Mouse (Mus musculus): ENCODE results near the gene Cck. TPM values are rescaled to one million over a fixed set of nuclear protein-coding genes. Genes with fewer than 3 reads are reported as not detected.
A peak's percentile ranks its signal among the peaks of the same experiment; 100 is the strongest.

The Cck gene
- polyA plus RNA-seq, 1 experiment from 2014 or later: 1.1 TPM

- Histone ChIP-seq H3K4me2 (ENCODE audit: low read depth, low read length) (no peak overlapping the region), H3K36me3 (ENCODE audit: control insufficient read depth, insufficient read depth) (no peaks in the 10 kb centered on the region), H3K27ac (ENCODE audit: low read length) (no peak overlapping the region), H3K9ac (ENCODE audit: low read depth, low read length) (no peak overlapping the region), H3K27me3 (ENCODE audit: control insufficient read depth, insufficient read depth, low read depth, low read length) (no peaks in the 10 kb centered on the region), H3K4me3 (ENCODE audit: low read depth, low read length) (no peak overlapping the region), H3K9me3 (replicated peaks; ENCODE audit: control insufficient read depth, low read length) (no peaks in the 10 kb centered on the region), H3K4me1 (ENCODE audit: control insufficient read depth, low read depth, low read length) (no peaks in the 10 kb centered on the region)
- ATAC-seq (ENCODE audit: low read depth): no peak
- 83% methylated on average over 8 of the region's 8 CpGs for WGBS (ENCODE audit: insufficient replicate concordance)
Observed at GRCm38 (mm10) chr9:121505346-121505745, 9.9 kb upstream of the Cck start.

- H3K36me3 ChIP-seq (ENCODE audit: control insufficient read depth, insufficient read depth): no peaks in the 10 kb centered on the region
Observed at GRCm38 (mm10) chr9:121496102-121496501, 608 bp upstream of the Cck start.

GRCm38 (mm10) chr9:121494006-121494767, 1.3 kb downstream of the Cck start:
- Histone ChIP-seq H3K9me3 (replicated peaks; ENCODE audit: control insufficient read depth, low read length) (no peaks in the 10 kb centered on the region), H3K4me1 (ENCODE audit: control insufficient read depth, low read depth, low read length) (no peaks in the 10 kb centered on the region), H3K9ac (ENCODE audit: low read depth, low read length) (no peak overlapping the region), H3K27me3 (ENCODE audit: control insufficient read depth, insufficient read depth, low read depth, low read length) (peaks cover 44% of the 10 kb centered on the region), H3K27ac (ENCODE audit: low read length) (no peak overlapping the region), H3K36me3 (ENCODE audit: control insufficient read depth, insufficient read depth) (no peaks in the 10 kb centered on the region), H3K4me2 (ENCODE audit: low read depth, low read length) (no peak overlapping the region), H3K4me3 (ENCODE audit: low read depth, low read length) (no peak overlapping the region)
- WGBS (ENCODE audit: insufficient replicate concordance): 3% methylated on average over 48 of the region's 48 CpGs
- ATAC-seq (ENCODE audit: low read depth): no peak

More at GRCm38 (mm10) chr9:121496102-121496501, 608 bp upstream of the Cck start:
- H3K4me3 ChIP-seq (ENCODE audit: low read depth, low read length): no peak overlapping the region
- no peaks in the 10 kb centered on the region for H3K9me3 ChIP-seq (replicated peaks; ENCODE audit: control insufficient read depth, low read length)
- WGBS (ENCODE audit: insufficient replicate concordance): 20% methylated on average over 10 of the region's 10 CpGs
- H3K9ac ChIP-seq (ENCODE audit: low read depth, low read length): no peak overlapping the region
- H3K27me3 ChIP-seq (ENCODE audit: control insufficient read depth, insufficient read depth, low read depth, low read length): peaks cover 44% of the 10 kb centered on the region
- no peak for ATAC-seq (ENCODE audit: low read depth)
- no peaks in the 10 kb centered on the region for H3K4me1 ChIP-seq (ENCODE audit: control insufficient read depth, low read depth, low read length)
- no peak overlapping the region for H3K4me2 ChIP-seq (ENCODE audit: low read depth, low read length)
- no peak overlapping the region for H3K27ac ChIP-seq (ENCODE audit: low read length)

GRCm38 (mm10) chr9:121491592-121492240, 3.8 kb downstream of the Cck start:
- Histone ChIP-seq H3K27me3 (ENCODE audit: control insufficient read depth, insufficient read depth, low read depth, low read length) (peaks cover 42% of the 10 kb centered on the region), H3K4me1 (ENCODE audit: control insufficient read depth, low read depth, low read length) (no peaks in the 10 kb centered on the region)
- WGBS (ENCODE audit: insufficient replicate concordance): 68% methylated on average over 11 of the region's 11 CpGs

GRCm38 (mm10) chr9:121487216-121487615, 8.3 kb downstream of the Cck start:
- H3K4me3 ChIP-seq (ENCODE audit: low read depth, low read length): no peak overlapping the region
- no peak overlapping the region for H3K4me2 ChIP-seq (ENCODE audit: low read depth, low read length)
- no peaks in the 10 kb centered on the region for H3K36me3 ChIP-seq (ENCODE audit: control insufficient read depth, insufficient read depth)
- no peak for ATAC-seq (ENCODE audit: low read depth)
- H3K9ac ChIP-seq (ENCODE audit: low read depth, low read length): no peak overlapping the region
- WGBS (ENCODE audit: insufficient replicate concordance): 50% methylated on average over 7 of the region's 7 CpGs
- peaks cover 4% of the 10 kb centered on the region; the same call in 1 of the 2 replicates for H3K27me3 ChIP-seq (ENCODE audit: control insufficient read depth, insufficient read depth, low read depth, low read length)
- H3K27ac ChIP-seq (ENCODE audit: low read length): no peak overlapping the region
- H3K4me1 ChIP-seq (ENCODE audit: control insufficient read depth, low read depth, low read length): no peaks in the 10 kb centered on the region
- H3K9me3 ChIP-seq (replicated peaks; ENCODE audit: control insufficient read depth, low read length): no peaks in the 10 kb centered on the region

More at GRCm38 (mm10) chr9:121491592-121492240, 3.8 kb downstream of the Cck start:
- H3K36me3 ChIP-seq (ENCODE audit: control insufficient read depth, insufficient read depth): no peaks in the 10 kb centered on the region
- H3K4me3 ChIP-seq (ENCODE audit: low read depth, low read length): no peak overlapping the region
- H3K9me3 ChIP-seq (replicated peaks; ENCODE audit: control insufficient read depth, low read length): no peaks in the 10 kb centered on the region
- no peak for ATAC-seq (ENCODE audit: low read depth)
- H3K9ac ChIP-seq (ENCODE audit: low read depth, low read length): no peak overlapping the region
- no peak overlapping the region for H3K4me2 ChIP-seq (ENCODE audit: low read depth, low read length)
- no peak overlapping the region for H3K27ac ChIP-seq (ENCODE audit: low read length)

GRCm38 (mm10) chr9:121479453-121479852, 16.0 kb downstream of the Cck start:
- Histone ChIP-seq H3K27ac (ENCODE audit: low read length) (no peak overlapping the region), H3K4me3 (ENCODE audit: low read depth, low read length) (no peak overlapping the region), H3K27me3 (ENCODE audit: control insufficient read depth, insufficient read depth, low read depth, low read length) (no peaks in the 10 kb centered on the region), H3K36me3 (ENCODE audit: control insufficient read depth, insufficient read depth) (no peaks in the 10 kb centered on the region), H3K9me3 (replicated peaks; ENCODE audit: control insufficient read depth, low read length) (no peaks in the 10 kb centered on the region), H3K4me2 (ENCODE audit: low read depth, low read length) (no peak overlapping the region), H3K4me1 (ENCODE audit: control insufficient read depth, low read depth, low read length) (no peaks in the 10 kb centered on the region), H3K9ac (ENCODE audit: low read depth, low read length) (no peak overlapping the region)
- no peak for ATAC-seq (ENCODE audit: low read depth)
- WGBS (ENCODE audit: insufficient replicate concordance): 22% methylated on average over 5 of the region's 5 CpGs

- Histone ChIP-seq H3K9me3 (replicated peaks; ENCODE audit: control insufficient read depth, low read length) (no peaks in the 10 kb centered on the region), H3K4me2 (ENCODE audit: low read depth, low read length) (no peak overlapping the region), H3K27me3 (ENCODE audit: control insufficient read depth, insufficient read depth, low read depth, low read length) (no peaks in the 10 kb centered on the region), H3K4me3 (ENCODE audit: low read depth, low read length) (no peak overlapping the region), H3K27ac (ENCODE audit: low read length) (no peak overlapping the region), H3K4me1 (ENCODE audit: control insufficient read depth, low read depth, low read length) (no peaks in the 10 kb centered on the region), H3K9ac (ENCODE audit: low read depth, low read length) (no peak overlapping the region), H3K36me3 (ENCODE audit: control insufficient read depth, insufficient read depth) (no peaks in the 10 kb centered on the region)
- 0 out of 2 replicates have a peak, but pooled peaks have one; percentile 30 for ATAC-seq (ENCODE audit: low read depth)
- 15% methylated on average over 15 of the region's 15 CpGs for WGBS (ENCODE audit: insufficient replicate concordance)
Observed at GRCm38 (mm10) chr9:121477305-121477911, 18.1 kb downstream of the Cck start.

GRCm38 (mm10) chr9:121475488-121476452, 19.7 kb downstream of the Cck start:
- Histone ChIP-seq H3K4me3 (ENCODE audit: low read depth, low read length) (no peak overlapping the region), H3K27ac (ENCODE audit: low read length) (no peak overlapping the region), H3K9ac (ENCODE audit: low read depth, low read length) (no peak overlapping the region), H3K27me3 (ENCODE audit: control insufficient read depth, insufficient read depth, low read depth, low read length) (no peaks in the 10 kb centered on the region), H3K9me3 (replicated peaks; ENCODE audit: control insufficient read depth, low read length) (no peaks in the 10 kb centered on the region), H3K4me1 (ENCODE audit: control insufficient read depth, low read depth, low read length) (no peaks in the 10 kb centered on the region), H3K4me2 (ENCODE audit: low read depth, low read length) (no peak overlapping the region), H3K36me3 (ENCODE audit: control insufficient read depth, insufficient read depth) (no peaks in the 10 kb centered on the region)
- WGBS (ENCODE audit: insufficient replicate concordance): 62% methylated on average over 16 of the region's 16 CpGs
- no peak for ATAC-seq (ENCODE audit: low read depth)

Data from liver, embryonic 16.5 days (tissue).